11 mouse cellular contexts compared by ENCODE assay signal in genomic region chr9:14244528-14244927, GRCm38 (mm10). TPM values are rescaled to one million over a fixed set of nuclear protein-coding genes. Genes with fewer than 3 reads are reported as not detected.
DNase-seq lines count a peak whose midpoint lies in the region; ATAC-seq lines count a peak whose summit lies in the region.
"Had no signal": no experiment of that assay in that cellular context is flagged by ENCODE, and none has a peak within 500 bp of the region (broad histone marks: within the 10 kb centered on the region; RNA-seq: fewer than 3 reads in every experiment).

No protein-coding gene starts in this region.

- peaks cover 18% of the 10 kb centered on the region for H3K4me1 ChIP-seq in forebrain, embryonic 13.5 days
- H3K4me1 ChIP-seq in forebrain, embryonic 16.5 days (replicated peaks; ENCODE audit: control insufficient read depth, insufficient read depth, low read length): peaks cover 8% of the 10 kb centered on the region; the same call in 1 of the 2 replicates
- peaks cover 6% of the 10 kb centered on the region for H3K4me1 ChIP-seq in midbrain, embryonic 15.5 days
- H3K4me1 ChIP-seq in midbrain, embryonic 14.5 days (ENCODE audit: control insufficient read depth, insufficient read depth, low read length): 0 out of 2 replicates have a peak, but pooled peaks cover 12% of the 10 kb centered on the region

- no peak overlapping the region for H3K9ac ChIP-seq in forebrain, embryonic 13.5 days
- H3K9ac ChIP-seq in forebrain, embryonic 16.5 days (replicated peaks; ENCODE audit: low read depth, low read length): no peak overlapping the region
- H3K9ac ChIP-seq in midbrain, embryonic 15.5 days: no peak overlapping the region
- H3K9ac ChIP-seq in midbrain, embryonic 14.5 days (replicated peaks; ENCODE audit: low read length): no peak overlapping the region

- no peak for ATAC-seq in forebrain, embryonic 13.5 days
- ATAC-seq in forebrain, embryonic 16.5 days: no peak
- peak; percentile 25; the same call in 1 of the 2 replicates for ATAC-seq in midbrain, embryonic 15.5 days (replicated peaks)
- no peak for ATAC-seq in midbrain, embryonic 14.5 days (ENCODE audit: low FRiP score, low TSS enrichment)

- H3K4me3 ChIP-seq in forebrain, embryonic 13.5 days: no peak overlapping the region
- H3K4me3 ChIP-seq in forebrain, embryonic 16.5 days (replicated peaks; ENCODE audit: low read length): no peak overlapping the region
- H3K4me3 ChIP-seq in midbrain, embryonic 15.5 days: no peak overlapping the region
- no peak overlapping the region for H3K4me3 ChIP-seq in midbrain, embryonic 14.5 days (replicated peaks; ENCODE audit: low read depth, low read length)

- peak overlapping the region; percentile 16; the same call in 1 of the 2 replicates for H3K4me2 ChIP-seq in forebrain, embryonic 13.5 days
- no peak overlapping the region for H3K4me2 ChIP-seq in forebrain, embryonic 16.5 days (ENCODE audit: low read length)
- H3K4me2 ChIP-seq in midbrain, embryonic 15.5 days: no peak overlapping the region
- H3K4me2 ChIP-seq in midbrain, embryonic 14.5 days (ENCODE audit: low read length): no peak overlapping the region

- 24% methylated on average over 9 of the region's 9 CpGs for WGBS in forebrain, embryonic 13.5 days
- 36% methylated on average over 9 of the region's 9 CpGs for WGBS in forebrain, embryonic 16.5 days
- WGBS in midbrain, embryonic 15.5 days: 30% methylated on average over 9 of the region's 9 CpGs
- WGBS in midbrain, embryonic 14.5 days: 33% methylated on average over 9 of the region's 9 CpGs

- H3K36me3 ChIP-seq in forebrain, embryonic 13.5 days (ENCODE audit: poor library complexity, severe bottlenecking): no peaks in the 10 kb centered on the region
- H3K36me3 ChIP-seq in forebrain, embryonic 16.5 days (ENCODE audit: control insufficient read depth, insufficient read depth): no peaks in the 10 kb centered on the region
- no peaks in the 10 kb centered on the region for H3K36me3 ChIP-seq in midbrain, embryonic 15.5 days (replicated peaks)
- no peaks in the 10 kb centered on the region for H3K36me3 ChIP-seq in midbrain, embryonic 14.5 days (ENCODE audit: control insufficient read depth, insufficient read depth, low read length)

- no peaks in the 10 kb centered on the region for H3K27me3 ChIP-seq in forebrain, embryonic 13.5 days
- no peaks in the 10 kb centered on the region for H3K27me3 ChIP-seq in forebrain, embryonic 16.5 days (replicated peaks; ENCODE audit: control insufficient read depth, insufficient read depth, low read length)
- no peaks in the 10 kb centered on the region for H3K27me3 ChIP-seq in midbrain, embryonic 15.5 days (replicated peaks)
- H3K27me3 ChIP-seq in midbrain, embryonic 14.5 days (ENCODE audit: control insufficient read depth, insufficient read depth, low read length): no peaks in the 10 kb centered on the region

- no peak overlapping the region for H3K27ac ChIP-seq in forebrain, embryonic 13.5 days
- no peak overlapping the region for H3K27ac ChIP-seq in forebrain, embryonic 16.5 days (ENCODE audit: low read length)
- peak overlapping the region; percentile 39; the same call in 1 of the 2 replicates for H3K27ac ChIP-seq in midbrain, embryonic 15.5 days
- no peak overlapping the region; the same call in 1 of the 2 replicates for H3K27ac ChIP-seq in midbrain, embryonic 14.5 days (replicated peaks; ENCODE audit: low read depth, low read length)

- DNase-seq in midbrain, embryonic 14.5 days: no peak
- peak; percentile 45 to 65 for DNase-seq in natural killer cell, adult 2 months (ENCODE audit: low spot score in 2 of 2)
- peak; percentile 58 to 76 for DNase-seq in thymus, postnatal 36 days
- DNase-seq in MN1 (ENCODE audit: low spot score): no peak
- no peak for DNase-seq in adrenal gland, postnatal 10 days
- DNase-seq: adrenal gland, adult 8-10 months; embryo, embryonic 11 days; gastrocnemius, postnatal 14 days had no signal

- H3K9me3 ChIP-seq in forebrain, embryonic 13.5 days (replicated peaks): no peaks in the 10 kb centered on the region
- H3K9me3 ChIP-seq in forebrain, embryonic 16.5 days (ENCODE audit: control insufficient read depth, low read length): no peaks in the 10 kb centered on the region
- H3K9me3 ChIP-seq in midbrain, embryonic 15.5 days: no peaks in the 10 kb centered on the region
- no peaks in the 10 kb centered on the region for H3K9me3 ChIP-seq in midbrain, embryonic 14.5 days (ENCODE audit: control insufficient read depth, low read length)

RNA-seq across cellular contexts. Expression of gene Sesn3, which starts 30.3 kb away (rescaled TPM):
- polyA plus RNA-seq in forebrain, embryonic 13.5 days (2015; fragmentation: Nextera tagmentation; extraction: Ambion mirVana): 15.5 and 16.2 TPM in 2 replicates
- 9.6 and 11.5 TPM in 2 replicates for polyA plus RNA-seq in forebrain, embryonic 16.5 days (2015; fragmentation: Nextera tagmentation; extraction: Ambion mirVana)
- 14.5 and 15.6 TPM in 2 replicates for polyA plus RNA-seq in midbrain, embryonic 15.5 days (2015; fragmentation: Nextera tagmentation; extraction: Ambion mirVana)
- 28.5 and 47.8 TPM in 2 replicates for polyA plus RNA-seq in midbrain, embryonic 14.5 days (2014; fragmentation: Nextera tagmentation; extraction: Ambion mirVana)
- 10 to 100 TPM; 37.0 to 40.6 TPM for total RNA-seq in adrenal gland, postnatal 10 days (2021)

Comparison
In these comparisons a context has a peak if more than half of its experiments do, and no peak if none do; other contexts are left out.
1. DNase-seq: peak in natural killer cell, adult 2 months (2 of 2) and thymus, postnatal 36 days (2 of 2); none in midbrain, embryonic 14.5 days (single experiment), MN1 (single experiment) and adrenal gland, postnatal 10 days (single experiment).